Mouse (Mus musculus) B cell, adult 67 days (primary cell): Measurements from ENCODE around the gene Lamc2. TPM values are rescaled to one million over a fixed set of nuclear protein-coding genes. Genes with fewer than 3 reads are reported as not detected.

ENCODE experiments used
- total RNA-seq, 2 experiments: library from RNA; stranded (reverse); gene quantifications; 4 replicates each; pipeline ENCODE4 v1.2.4; 2023

The Lamc2 gene
- not detected for total RNA-seq

DNA sequence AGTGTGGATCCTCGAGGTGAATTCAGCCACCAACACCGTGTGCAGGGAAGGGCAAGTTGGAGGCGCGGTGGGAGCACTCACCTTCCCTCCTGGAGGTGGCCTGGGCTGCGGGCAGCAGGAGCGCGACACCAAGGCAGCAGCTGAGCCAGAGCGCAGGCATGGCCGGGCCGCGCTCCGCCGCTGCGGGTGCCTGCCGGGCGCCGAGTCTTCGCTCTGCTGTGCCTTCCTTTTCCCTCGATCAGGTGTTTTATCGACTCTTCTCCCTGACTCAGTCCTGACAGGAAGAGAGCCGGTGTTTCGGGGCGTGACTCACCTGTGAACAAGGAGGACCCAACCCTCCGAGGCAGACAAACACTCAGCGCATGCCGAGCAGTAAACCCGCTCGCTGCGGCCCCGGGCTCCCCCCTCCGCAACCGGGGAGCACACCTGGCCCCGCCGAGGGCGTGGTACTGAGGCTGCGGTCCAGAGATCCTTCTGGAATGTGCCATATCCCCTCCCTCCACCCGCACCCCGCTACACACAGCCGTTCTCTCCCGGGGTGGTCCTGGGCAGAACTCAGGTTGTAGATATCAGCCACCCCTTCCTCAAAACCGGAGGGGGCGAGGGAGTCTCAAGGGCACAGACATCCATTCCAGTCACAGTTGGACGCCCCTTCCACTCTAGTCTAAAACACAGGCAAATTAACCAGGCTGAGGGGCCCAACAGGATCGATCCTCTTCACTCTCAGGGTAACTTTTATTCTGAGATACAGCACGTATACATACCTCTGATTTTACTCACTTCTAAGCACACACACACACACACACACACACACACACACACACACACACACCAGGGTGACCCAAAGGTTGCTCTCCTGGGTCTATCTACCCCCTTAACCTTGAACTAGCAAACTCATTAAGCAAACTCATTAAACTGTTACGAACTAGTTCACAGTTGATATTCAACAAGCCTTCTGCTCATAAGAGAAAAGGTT lies at the start of gene Lamc2:
TSS of gene Lamc2 (minus strand) at position 620 of the 976 bp plus-strand sequence.

Other genes with a start within 250 kb of the Lamc2 start
- gene Nmnat2, start 231.5 kb downstream of the Lamc2 start, total RNA-seq: not detected
- gene Lamc1, start 146.3 kb upstream of the Lamc2 start, total RNA-seq: 10 to 100 TPM; 26.0 to 31.0 TPM
- 1 to 10 TPM; 2.8 to 3.8 TPM for gene Shcbp1l, start 238.7 kb upstream of the Lamc2 start, total RNA-seq